Mouse (Mus musculus) layer of hippocampus, postnatal 36 days (tissue): ENCODE results near the gene Cpa5. TPM values are rescaled to one million over a fixed set of nuclear protein-coding genes. Genes with fewer than 3 reads are reported as not detected.
A peak's percentile ranks its signal among the peaks of the same experiment; 100 is the strongest.

Source experiments
- DNase-seq, 2 experiments: peaks; one replicate each; pipeline ENCODE4 v3.0.0; 2022
- total RNA-seq, 2 experiments: library from RNA; stranded (reverse); gene quantifications; 2 replicates each; pipeline ENCODE4 v1.2.3; 2021

Cpa5 gene
- total RNA-seq: not detected

- DNase-seq: no peak
Observed at GRCm38 (mm10) chr6:30610710-30611109, at the start of gene Cpa5. Cpa5 (plus strand) TSS chr6:30611010.

GRCm38 (mm10) chr6:30562132-30562531, 48.7 kb upstream of the Cpa5 start:
- DNase-seq: no peak

GRCm38 (mm10) chr6:30563575-30563974, 47.2 kb upstream of the Cpa5 start:
- DNase-seq: no peak

GRCm38 (mm10) chr6:30564051-30564450, 46.8 kb upstream of the Cpa5 start:
- no peak for DNase-seq

- DNase-seq: no peak
Observed at GRCm38 (mm10) chr6:30568069-30568468, 42.7 kb upstream of the Cpa5 start, which contains the start of gene Cpa4. Cpa4 (plus strand) TSS chr6:30568369.

GRCm38 (mm10) chr6:30569331-30569730, 41.5 kb upstream of the Cpa5 start:
- no peak for DNase-seq

- no peak for DNase-seq
Observed at GRCm38 (mm10) chr6:30570012-30570411, 40.8 kb upstream of the Cpa5 start.

GRCm38 (mm10) chr6:30572456-30573311, 38.1 kb upstream of the Cpa5 start:
- DNase-seq: peak; percentile 56 to 71

GRCm38 (mm10) chr6:30573380-30573779, 37.4 kb upstream of the Cpa5 start:
- no peak for DNase-seq

GRCm38 (mm10) chr6:30574945-30575344, 35.9 kb upstream of the Cpa5 start:
- no peak for DNase-seq

- no peak for DNase-seq
Observed at GRCm38 (mm10) chr6:30576477-30577203, 34.2 kb upstream of the Cpa5 start.

- no peak for DNase-seq
Observed at GRCm38 (mm10) chr6:30579961-30580840, 30.6 kb upstream of the Cpa5 start.

GRCm38 (mm10) chr6:30580841-30581176, 30.0 kb upstream of the Cpa5 start:
- no peak for DNase-seq

- no peak for DNase-seq
Observed at GRCm38 (mm10) chr6:30586886-30587442, 23.8 kb upstream of the Cpa5 start.

GRCm38 (mm10) chr6:30589819-30590218, 21.0 kb upstream of the Cpa5 start:
- DNase-seq: no peak

GRCm38 (mm10) chr6:30591851-30592404, 18.9 kb upstream of the Cpa5 start:
- no peak for DNase-seq

GRCm38 (mm10) chr6:30592417-30592974, 18.3 kb upstream of the Cpa5 start:
- no peak for DNase-seq

GRCm38 (mm10) chr6:30594364-30594763, 16.4 kb upstream of the Cpa5 start:
- no peak for DNase-seq

- DNase-seq: no peak
Observed at GRCm38 (mm10) chr6:30596230-30596898, 14.4 kb upstream of the Cpa5 start.

GRCm38 (mm10) chr6:30600033-30600432, 10.8 kb upstream of the Cpa5 start:
- DNase-seq: no peak

GRCm38 (mm10) chr6:30600995-30601394, 9.8 kb upstream of the Cpa5 start:
- no peak for DNase-seq
